Mouse (Mus musculus) midbrain, embryonic 16.5 days (tissue): ENCODE data around the gene Pum1. TPM values are rescaled to one million over a fixed set of nuclear protein-coding genes. Genes with fewer than 3 reads are reported as not detected.
A peak's percentile ranks its signal among the peaks of the same experiment; 100 is the strongest.

Experiments used
- ATAC-seq: fragments of 200-750 bp; cut with Nextera tagmentation; 2 replicates; pipeline ENCODE4 v1.8.0; 2017; ENCODE audit warnings: moderate TSS enrichment
- H3K27ac ChIP-seq: fragments of 300-500 bp; sonication (generic); 2 replicates; pipeline ENCODE4 v1.5.1; 2014; ENCODE audit warnings: mild to moderate bottlenecking, low read length, mixed read lengths
- H3K27me3 ChIP-seq: fragments of 300-500 bp; sonication (generic); 2 replicates; pipeline ENCODE4 v1.6.1; 2014; ENCODE audit warnings: low read depth, low read length, mixed read lengths; ENCODE audit not compliant: control insufficient read depth, insufficient read depth
- H3K36me3 ChIP-seq: fragments of 300-500 bp; sonication (generic); 2 replicates; pipeline ENCODE4 v1.6.1; 2014; ENCODE audit warnings: mild to moderate bottlenecking, low read length, moderate library complexity, mixed read lengths; ENCODE audit not compliant: control insufficient read depth, insufficient read depth
- H3K4me1 ChIP-seq: fragments of 300-500 bp; sonication (generic); 2 replicates; pipeline ENCODE4 v1.6.1; 2014; ENCODE audit warnings: mild to moderate bottlenecking, low read length, mixed read lengths; ENCODE audit not compliant: control insufficient read depth, insufficient read depth
- H3K4me2 ChIP-seq: fragments of 300-500 bp; sonication (generic); 2 replicates; pipeline ENCODE4 v1.6.1; 2014; ENCODE audit warnings: mild to moderate bottlenecking, low read length, mixed read lengths
- H3K4me3 ChIP-seq: fragments of 300-500 bp; sonication (generic); 2 replicates; pipeline ENCODE4 v1.5.1; 2014; ENCODE audit warnings: low read depth, mild to moderate bottlenecking, low read length, moderate library complexity, mixed read lengths
- H3K9ac ChIP-seq: fragments of 300-500 bp; sonication (generic); 2 replicates; pipeline ENCODE4 v1.6.1; 2014; ENCODE audit warnings: low read depth, low read length, mixed read lengths
- H3K9me3 ChIP-seq: fragments of 300-500 bp; sonication (generic); replicated peaks from 2 replicates; pipeline ENCODE4 v1.6.1; 2014; ENCODE audit warnings: mild to moderate bottlenecking, low read length, mixed read lengths; ENCODE audit not compliant: control insufficient read depth, poor library complexity, severe bottlenecking
- WGBS: fragments of 180-500 bp; shearing (Covaris S2); extraction: QIAGEN DNeasy Blood & Tissue Kit; methylation state at CpG from one replicate; pipeline ENCODE4 v1.1.7; 2014; 5-methylcytosine and 5-hydroxymethylcytosine counted together
- polyA plus RNA-seq: library from polyadenylated mRNA; unstranded; fragments of >200 nt; fragmentation: Nextera tagmentation; extraction: Ambion mirVana; gene quantifications from 2 replicates; pipeline ENCODE4 v1.2.1, GENCODE M21; 2015

Pum1 gene
- polyA plus RNA-seq, 1 experiment from 2014 or later, result 99.4 TPM

- Histone ChIP-seq H3K4me3 (no peak overlapping the region), H3K9ac (no peak overlapping the region), H3K27me3 (no peaks in the 10 kb centered on the region), H3K4me2 (no peak overlapping the region), H3K9me3 (no peaks in the 10 kb centered on the region), H3K4me1 (peaks cover 16% of the 10 kb centered on the region), H3K36me3 (peaks cover 38% of the 10 kb centered on the region), H3K27ac (no peak overlapping the region)
- WGBS, result 70% methylated on average over 3 of the region's 3 CpGs
- no peak for ATAC-seq
These were observed 156.7 kb downstream of the Pum1 start for GRCm38 (mm10) chr4:130819806-130820205.

- Histone ChIP-seq H3K9ac (no peak overlapping the region), H3K4me3 (no peak overlapping the region), H3K4me2 (no peak overlapping the region), H3K27ac (no peak overlapping the region; the same call in 1 of the 2 replicates), H3K9me3 (no peaks in the 10 kb centered on the region), H3K36me3 (peaks cover 38% of the 10 kb centered on the region), H3K4me1 (peaks cover 6% of the 10 kb centered on the region), H3K27me3 (no peaks in the 10 kb centered on the region)
- 89% methylated on average over 7 of the region's 7 CpGs for WGBS
- no peak for ATAC-seq
These were observed 157.6 kb downstream of the Pum1 start for GRCm38 (mm10) chr4:130820594-130821255.

- ATAC-seq, result peak; percentile 9; the same call in 1 of the 2 replicates
- 13% methylated on average over 18 of the region's 18 CpGs for WGBS
- H3K4me3 ChIP-seq, result no peak overlapping the region
- no peak overlapping the region for H3K4me2 ChIP-seq
- no peak overlapping the region for H3K9ac ChIP-seq
- no peak overlapping the region for H3K27ac ChIP-seq
- H3K36me3 ChIP-seq, result peaks cover 2% of the 10 kb centered on the region
- no peaks in the 10 kb centered on the region for H3K27me3 ChIP-seq
- peaks cover 7% of the 10 kb centered on the region for H3K4me1 ChIP-seq
- H3K9me3 ChIP-seq, result no peaks in the 10 kb centered on the region
These were observed 165.9 kb downstream of the Pum1 start for GRCm38 (mm10) chr4:130828851-130829673.

Other genes starting within 250 kb of the Pum1 start
- gene Nkain1, start 89.1 kb upstream of the Pum1 start, polyA plus RNA-seq, result 7.2 and 9.1 TPM in 2 replicates
- gene Sdc3, start 129.2 kb downstream of the Pum1 start, polyA plus RNA-seq, result 188 and 205 TPM in 2 replicates
- 22.0 and 22.3 TPM in 2 replicates for gene Laptm5, start 249.8 kb downstream of the Pum1 start, polyA plus RNA-seq